Mouse (Mus musculus) midbrain, embryonic 14.5 days (tissue): ENCODE results near the gene Gm20388. TPM values are rescaled to one million over a fixed set of nuclear protein-coding genes. Genes with fewer than 3 reads are reported as not detected.

Experiments
- ATAC-seq: fragments of 200-750 bp; cut with Nextera tagmentation; 2 replicates; pipeline ENCODE4 v1.8.0; 2017; ENCODE audit warnings: moderate number of reproducible peaks, moderate library complexity; ENCODE audit not compliant: low FRiP score, low TSS enrichment
- DNase-seq: peaks from one replicate; pipeline ENCODE4 v3.0.0-alpha.2; 2015
- H3K27ac ChIP-seq: fragments of 300-500 bp; sonication (generic); replicated peaks from 2 replicates; pipeline ENCODE4 v1.5.1; 2014; ENCODE audit warnings: mild to moderate bottlenecking, low read depth, low read length, moderate library complexity
- H3K27me3 ChIP-seq: fragments of 300-500 bp; sonication (generic); 2 replicates; pipeline ENCODE4 v1.6.1; 2014; ENCODE audit warnings: low read length, control low read depth, mixed read lengths; ENCODE audit not compliant: control insufficient read depth, insufficient read depth
- H3K36me3 ChIP-seq: fragments of 300-500 bp; sonication (generic); 2 replicates; pipeline ENCODE4 v1.6.1; 2014; ENCODE audit warnings: low read length, control low read depth; ENCODE audit not compliant: control insufficient read depth, insufficient read depth
- H3K4me1 ChIP-seq: fragments of 300-500 bp; sonication (generic); 2 replicates; pipeline ENCODE4 v1.6.1; 2014; ENCODE audit warnings: mild to moderate bottlenecking, antibody characterized with exemption, low read length, control low read depth; ENCODE audit not compliant: control insufficient read depth, insufficient read depth
- H3K4me2 ChIP-seq: fragments of 300-500 bp; sonication (generic); 2 replicates; pipeline ENCODE4 v1.6.1; 2014; ENCODE audit warnings: mild to moderate bottlenecking, low read length, moderate library complexity
- H3K4me3 ChIP-seq: fragments of 300-500 bp; sonication (generic); replicated peaks from 2 replicates; pipeline ENCODE4 v1.5.1; 2014; ENCODE audit warnings: low read depth, low read length
- H3K9ac ChIP-seq: fragments of 300-500 bp; sonication (generic); replicated peaks from 2 replicates; pipeline ENCODE4 v1.6.1; 2014; ENCODE audit warnings: mild to moderate bottlenecking, low read length, moderate library complexity
- H3K9me3 ChIP-seq: fragments of 300-500 bp; sonication (generic); 2 replicates; pipeline ENCODE4 v1.6.1; 2016; ENCODE audit warnings: low read length, control low read depth, mixed read lengths; ENCODE audit not compliant: control insufficient read depth
- WGBS: fragments of 180-500 bp; shearing (Covaris S2); extraction: QIAGEN DNeasy Blood & Tissue Kit; methylation state at CpG from one replicate; pipeline ENCODE4 v1.1.7; 2014; 5-methylcytosine and 5-hydroxymethylcytosine counted together
- polyA plus RNA-seq: library from polyadenylated mRNA; unstranded; fragments of >200 nt; fragmentation: Nextera tagmentation; extraction: Ambion mirVana; gene quantifications from 2 replicates; pipeline ENCODE4 v1.2.1, GENCODE M21; 2014

The Gm20388 gene
- polyA plus RNA-seq, 1 experiment from 2014 or later = 4.1 TPM

- under 1% methylated on average over 113 of the region's 127 CpGs for WGBS
- Histone ChIP-seq H3K27me3 (no peaks in the 10 kb centered on the region; the same call in 1 of the 2 replicates), H3K9ac (peak overlapping the region; percentile 83), H3K4me1 (peaks cover 45% of the 10 kb centered on the region), H3K4me2 (peak overlapping the region; percentile 61), H3K4me3 (peak overlapping the region; percentile 72), H3K27ac (peak overlapping the region; percentile 95), H3K9me3 (no peaks in the 10 kb centered on the region), H3K36me3 (peaks cover 8% of the 10 kb centered on the region)
- DNase-seq = peak; percentile 92
- ATAC-seq = peak; percentile 80
Observed at GRCm38 (mm10) chr8:122678061-122678895, 2767.6 kb downstream of the Gm20388 start.

- Histone ChIP-seq H3K4me1 (peaks cover 44% of the 10 kb centered on the region), H3K27ac (peak overlapping the region; percentile 95), H3K9me3 (no peaks in the 10 kb centered on the region), H3K4me2 (peak overlapping the region; percentile 61), H3K4me3 (peak overlapping the region; percentile 72), H3K9ac (peak overlapping the region; percentile 83; the same call in 1 of the 2 replicates), H3K27me3 (no peaks in the 10 kb centered on the region; the same call in 1 of the 2 replicates), H3K36me3 (peaks cover 6% of the 10 kb centered on the region; the same call in 1 of the 2 replicates)
- under 1% methylated on average over 14 of the region's 14 CpGs for whole genome bisulfite sequencing
- DNase-seq = no peak
- no peak; the same call in 1 of the 2 replicates for ATAC-seq
Observed at GRCm38 (mm10) chr8:122678896-122679210, 2768.2 kb downstream of the Gm20388 start.

GRCm38 (mm10) chr8:122679325-122679920 lies 2768.8 kb downstream of the Gm20388 start:
- no peaks in the 10 kb centered on the region for H3K9me3 ChIP-seq
- H3K36me3 ChIP-seq = peaks cover 3% of the 10 kb centered on the region; the same call in 1 of the 2 replicates
- WGBS = 27% methylated on average over 11 of the region's 11 CpGs
- DNase-seq = no peak
- peak overlapping the region; percentile 72; the same call in 1 of the 2 replicates for H3K4me3 ChIP-seq
- peak overlapping the region; percentile 61 for H3K4me2 ChIP-seq
- peak overlapping the region; percentile 26; the same call in 1 of the 2 replicates for H3K9ac ChIP-seq
- H3K4me1 ChIP-seq = peaks cover 40% of the 10 kb centered on the region
- no peak for ATAC-seq
- no peaks in the 10 kb centered on the region; the same call in 1 of the 2 replicates for H3K27me3 ChIP-seq
- peak overlapping the region; percentile 95 for H3K27ac ChIP-seq

GRCm38 (mm10) chr8:122680171-122680570 lies 2769.5 kb downstream of the Gm20388 start:
- peak; percentile 57 for DNase-seq
- Histone ChIP-seq H3K27ac (peak overlapping the region; percentile 95), H3K27me3 (no peaks in the 10 kb centered on the region; the same call in 1 of the 2 replicates), H3K4me2 (peak overlapping the region; percentile 61; the same call in 1 of the 2 replicates), H3K9me3 (no peaks in the 10 kb centered on the region), H3K36me3 (no peaks in the 10 kb centered on the region), H3K4me1 (peaks cover 33% of the 10 kb centered on the region), H3K4me3 (no peak overlapping the region), H3K9ac (peak overlapping the region; percentile 26)
- WGBS = 28% methylated on average over 7 of the region's 7 CpGs
- ATAC-seq = no peak

- Histone ChIP-seq H3K9ac (no peak overlapping the region), H3K9me3 (no peaks in the 10 kb centered on the region), H3K4me2 (no peak overlapping the region), H3K27me3 (no peaks in the 10 kb centered on the region; the same call in 1 of the 2 replicates), H3K27ac (no peak overlapping the region), H3K4me3 (no peak overlapping the region), H3K4me1 (peaks cover 23% of the 10 kb centered on the region), H3K36me3 (no peaks in the 10 kb centered on the region)
- 93% methylated on average over 11 of the region's 11 CpGs for WGBS
- DNase-seq = no peak
- no peak for ATAC-seq
Observed at GRCm38 (mm10) chr8:122682820-122683219, 2772.2 kb downstream of the Gm20388 start.

GRCm38 (mm10) chr8:122685097-122685861 lies 2774.6 kb downstream of the Gm20388 start:
- Histone ChIP-seq H3K36me3 (no peaks in the 10 kb centered on the region), H3K27me3 (no peaks in the 10 kb centered on the region; the same call in 1 of the 2 replicates), H3K4me3 (no peak overlapping the region), H3K9me3 (no peaks in the 10 kb centered on the region), H3K4me1 (peaks cover 9% of the 10 kb centered on the region; the same call in 1 of the 2 replicates), H3K4me2 (no peak overlapping the region), H3K9ac (no peak overlapping the region), H3K27ac (no peak overlapping the region)
- DNase-seq (no peak), ATAC-seq (no peak)
- 77% methylated on average over 19 of the region's 19 CpGs for WGBS

- Histone ChIP-seq H3K36me3 (no peaks in the 10 kb centered on the region), H3K4me3 (no peak overlapping the region), H3K4me1 (no peaks in the 10 kb centered on the region), H3K27ac (no peak overlapping the region), H3K4me2 (no peak overlapping the region), H3K27me3 (no peaks in the 10 kb centered on the region; the same call in 1 of the 2 replicates), H3K9me3 (no peaks in the 10 kb centered on the region), H3K9ac (no peak overlapping the region)
- DNase-seq (no peak), ATAC-seq (no peak)
- WGBS = 77% methylated on average over 9 of the region's 9 CpGs
Observed at GRCm38 (mm10) chr8:122686879-122687278, 2776.2 kb downstream of the Gm20388 start.

- no peaks in the 10 kb centered on the region for H3K9me3 ChIP-seq
- no peak overlapping the region for H3K4me3 ChIP-seq
- no peak overlapping the region for H3K4me2 ChIP-seq
- no peak overlapping the region for H3K27ac ChIP-seq
- H3K27me3 ChIP-seq = no peaks in the 10 kb centered on the region
- 87% methylated on average over 1 of the region's 1 CpGs for WGBS
- H3K4me1 ChIP-seq = no peaks in the 10 kb centered on the region
- no peaks in the 10 kb centered on the region for H3K36me3 ChIP-seq
- DNase-seq = no peak
- ATAC-seq = no peak
- H3K9ac ChIP-seq = no peak overlapping the region
Observed at GRCm38 (mm10) chr8:122689315-122689714, 2778.7 kb downstream of the Gm20388 start.
